Mouse (Mus musculus) c-Kit-positive CD71-positive TER-119-positive erythroid progenitor cells, embryonic 14.5 days (primary cell): ENCODE measurements at regions not wholly inside any gene's neighbourhood (a gene's known extent, or its start where the extent isn't known, plus 50 kb on each side); places are given as distances from the start of the nearest gene placed in this dataset.

Source experiments
- DNase-seq: peaks from one replicate; pipeline ENCODE4 v3.0.0-alpha.2; 2013; ENCODE audit warnings: low spot score

DNA sequence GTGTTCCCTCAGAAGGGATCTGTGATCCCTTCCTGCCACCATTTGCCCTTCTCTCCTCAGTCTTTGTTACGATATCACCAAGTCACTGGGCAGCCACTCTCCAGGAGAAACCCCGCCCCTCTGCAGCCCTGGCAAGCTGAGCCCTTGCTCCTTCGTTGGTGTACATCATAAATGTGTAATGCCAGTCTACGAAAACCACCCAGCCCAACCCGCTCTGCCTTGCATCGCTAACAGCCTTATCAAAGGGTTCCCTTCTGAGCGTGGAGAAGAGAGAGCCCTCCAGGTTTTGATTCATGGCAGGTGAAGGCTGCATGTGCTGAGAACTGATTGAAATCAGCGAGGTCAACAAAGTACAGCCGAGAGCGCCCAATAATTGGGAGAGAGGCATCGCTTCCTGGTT lies 90.5 kb upstream of the Cadm1 start:
- DNase-seq: no peak

DNA sequence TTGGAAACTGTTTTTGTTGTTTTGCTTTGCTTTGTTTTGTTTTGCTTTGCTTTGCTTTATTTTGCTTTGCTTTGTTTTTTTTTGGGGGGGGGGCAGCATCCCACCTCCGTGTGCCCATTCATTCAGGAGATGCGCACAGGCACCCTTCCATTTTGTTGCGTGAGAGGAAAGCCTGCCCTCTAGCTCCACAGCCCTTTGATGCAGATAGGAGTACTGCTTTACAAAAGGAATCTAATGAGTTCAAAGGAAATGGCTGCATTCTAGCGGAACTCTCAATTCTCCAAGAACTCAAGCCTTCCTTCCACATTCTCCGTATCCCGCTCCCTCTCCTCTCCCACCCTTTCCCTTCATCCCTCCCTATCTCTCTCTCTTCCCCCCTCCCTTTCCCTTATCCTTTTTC lies 89.8 kb upstream of the Cadm1 start:
- DNase-seq: no peak

DNA sequence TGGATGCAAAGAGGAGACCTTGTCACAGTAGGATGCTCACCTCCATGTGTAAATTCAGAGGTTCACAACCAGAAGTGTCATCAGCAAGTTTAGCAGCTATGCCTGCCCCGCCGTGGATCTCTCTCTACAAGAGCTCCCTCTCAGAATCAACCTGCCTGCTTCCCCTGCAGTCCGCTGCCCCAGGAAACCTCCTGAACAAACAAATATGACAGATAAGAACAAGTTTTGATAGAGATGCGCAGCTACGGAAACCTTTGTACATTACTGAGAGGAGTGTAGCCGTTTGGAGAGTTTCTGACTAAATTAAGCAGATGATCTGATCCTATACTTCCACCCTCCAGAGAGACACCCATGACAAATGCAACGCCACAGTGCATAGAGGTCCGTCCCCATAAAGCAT lies 88.8 kb upstream of the Cadm1 start:
- DNase-seq: no peak

DNA sequence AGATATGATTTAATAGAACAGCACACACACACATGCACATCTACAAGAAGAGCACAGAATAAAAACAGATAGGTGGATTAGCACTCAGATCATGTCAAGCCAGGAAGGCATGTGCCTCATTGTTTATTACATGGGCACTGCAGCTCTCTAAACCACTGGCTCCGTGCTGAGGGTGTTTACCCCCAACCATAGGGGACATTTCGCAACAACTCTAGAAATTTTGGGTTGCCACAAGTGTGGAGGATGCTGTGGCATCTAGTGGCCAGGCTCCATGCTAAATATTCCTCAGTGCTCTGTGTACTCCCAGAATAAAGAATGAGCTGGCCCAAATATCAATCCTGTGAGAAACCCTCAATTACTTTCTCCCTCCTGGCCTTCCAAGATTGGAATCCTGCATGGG lies 85.8 kb upstream of the Cadm1 start:
- no peak for DNase-seq

DNA sequence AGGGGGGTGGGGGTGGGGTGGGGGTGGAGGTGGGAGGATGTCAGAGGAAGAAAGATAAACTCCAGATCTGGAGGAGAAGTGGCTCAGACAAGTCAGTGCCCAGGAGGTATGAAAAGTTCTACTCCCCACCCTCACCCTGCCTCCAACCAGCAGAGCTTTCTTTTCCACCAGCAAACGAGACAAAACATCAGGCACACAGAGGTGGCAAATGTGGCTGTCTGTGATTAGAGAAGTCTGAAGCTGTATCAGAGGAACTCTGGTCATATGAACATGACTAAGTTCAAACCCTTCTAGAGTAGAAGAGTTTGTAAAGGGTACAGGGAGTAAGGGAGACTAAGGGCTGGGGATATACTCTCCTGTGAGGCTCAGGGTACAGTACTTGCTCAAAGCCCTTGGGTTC lies 85.2 kb upstream of the Cadm1 start:
- DNase-seq: no peak

DNA sequence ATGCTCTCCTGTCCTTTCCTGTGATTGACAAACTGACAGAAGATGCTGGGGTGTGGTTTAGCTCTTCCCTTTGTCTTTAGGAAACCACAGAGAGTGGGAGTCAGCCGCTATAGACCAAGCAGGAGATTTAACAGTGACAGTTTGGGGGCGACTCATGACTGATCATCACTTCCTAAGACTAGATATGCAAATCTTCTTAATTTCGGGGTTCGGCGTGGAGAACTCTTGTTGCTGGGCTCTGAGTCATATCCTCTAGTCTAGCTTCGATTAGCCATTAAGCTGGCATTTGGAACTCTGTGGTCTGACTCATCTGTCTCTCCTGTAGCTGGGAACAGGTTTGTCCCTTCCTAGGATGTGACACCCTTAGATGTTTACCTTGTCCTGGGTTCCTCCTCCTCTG lies 84.6 kb upstream of the Cadm1 start:
- DNase-seq: no peak

DNA sequence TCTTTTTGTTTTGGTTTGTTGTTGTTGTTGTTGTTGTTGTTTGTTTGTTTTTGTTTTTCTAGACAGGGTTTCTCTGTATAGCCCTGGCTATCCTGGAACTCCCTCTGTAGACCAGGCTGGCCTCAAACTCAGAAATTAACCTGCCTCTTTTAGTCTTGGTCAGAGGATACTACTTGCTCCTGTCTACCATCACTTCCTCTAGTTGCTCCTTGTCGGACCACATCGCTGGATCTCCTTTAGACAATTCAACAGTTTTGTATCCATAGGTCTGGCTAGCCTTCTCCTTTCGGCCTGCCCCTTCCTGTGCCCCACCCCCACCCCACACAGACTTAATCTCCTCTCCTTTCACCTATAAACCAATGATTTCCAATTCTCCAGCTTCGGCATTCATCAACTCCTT lies 77.2 kb upstream of the Cadm1 start:
- DNase-seq: no peak

DNA sequence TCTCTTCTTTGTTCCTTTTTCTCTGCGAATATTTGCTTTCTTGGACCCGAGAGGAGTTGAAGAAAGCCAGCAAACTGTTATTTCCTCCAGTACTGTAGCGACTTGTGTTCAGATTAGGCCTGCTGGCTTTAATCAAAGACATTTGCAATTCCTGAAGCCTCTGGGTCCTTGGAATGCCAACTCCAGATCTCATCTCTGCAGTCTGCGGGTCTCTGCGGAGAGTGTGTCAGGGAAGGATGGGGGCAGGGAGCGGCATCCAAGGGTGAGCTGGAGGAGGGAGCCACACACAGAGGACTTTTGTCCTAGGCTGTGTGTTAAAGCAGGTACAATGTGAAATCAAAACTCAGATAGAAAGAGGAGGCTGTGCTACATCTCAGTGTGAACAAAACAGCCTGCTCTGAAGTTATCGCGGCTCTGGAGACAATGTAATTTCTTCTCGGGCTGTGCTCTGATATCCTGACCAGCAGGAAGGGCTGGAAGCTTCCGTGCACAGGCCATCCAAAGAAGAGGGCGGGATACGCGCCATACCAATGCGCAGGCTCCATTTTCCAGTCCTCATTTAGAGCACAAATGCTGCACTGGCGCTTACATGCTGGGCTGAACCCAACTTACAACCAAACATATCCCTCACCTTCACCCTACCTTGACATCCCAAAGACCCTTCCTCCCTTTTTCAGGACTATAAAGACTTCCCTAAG lies 71.1 kb upstream of the Cadm1 start:
- DNase-seq: no peak

DNA sequence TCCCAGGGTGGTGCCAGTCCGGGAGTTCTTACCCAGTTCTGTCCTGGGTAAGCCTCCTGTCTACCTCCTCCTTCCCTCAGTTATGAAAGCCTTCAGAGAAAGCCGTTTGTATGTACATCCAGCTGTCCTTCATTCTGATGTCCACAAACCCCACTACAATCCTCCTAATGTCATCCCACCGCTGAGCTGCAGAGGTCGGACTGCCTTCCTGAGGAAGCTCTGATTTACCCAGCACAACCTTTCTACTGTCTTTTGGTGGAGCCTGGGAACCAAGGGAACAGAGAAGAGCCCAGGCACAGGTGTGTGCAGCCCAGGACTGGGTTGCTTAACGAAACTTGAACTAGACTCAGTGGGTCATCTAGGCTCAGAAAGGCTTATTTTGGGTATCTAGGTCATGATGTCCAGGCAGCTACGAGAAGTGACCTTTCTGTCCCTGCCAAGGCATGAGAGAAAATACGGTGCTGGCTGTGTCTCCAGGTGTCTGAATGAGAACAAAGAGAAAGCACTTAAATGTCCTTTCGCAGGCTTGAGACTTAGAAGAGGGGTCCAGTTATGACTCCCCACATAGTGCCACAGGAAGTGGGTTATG lies 70.4 kb upstream of the Cadm1 start:
- no peak for DNase-seq

DNA sequence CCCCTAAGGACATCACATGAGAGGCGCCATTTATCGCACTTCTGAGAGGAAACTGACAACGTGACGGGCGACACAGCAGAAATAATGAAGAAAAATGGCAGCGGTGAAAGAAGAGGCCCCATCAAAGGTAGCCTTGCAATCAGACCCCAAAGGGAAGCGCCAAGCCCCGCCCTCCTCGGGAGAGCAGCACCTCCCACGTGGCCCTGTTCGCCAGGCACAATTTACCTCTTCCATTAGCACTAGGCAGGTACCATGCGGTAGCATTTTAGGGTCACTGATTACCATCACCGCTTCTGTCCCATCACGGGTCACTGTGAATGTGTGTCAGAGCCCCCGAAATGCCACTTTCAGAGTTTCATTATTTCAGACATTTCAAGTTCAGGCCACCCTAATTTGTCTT lies 69.7 kb upstream of the Cadm1 start:
- no peak for DNase-seq

DNA sequence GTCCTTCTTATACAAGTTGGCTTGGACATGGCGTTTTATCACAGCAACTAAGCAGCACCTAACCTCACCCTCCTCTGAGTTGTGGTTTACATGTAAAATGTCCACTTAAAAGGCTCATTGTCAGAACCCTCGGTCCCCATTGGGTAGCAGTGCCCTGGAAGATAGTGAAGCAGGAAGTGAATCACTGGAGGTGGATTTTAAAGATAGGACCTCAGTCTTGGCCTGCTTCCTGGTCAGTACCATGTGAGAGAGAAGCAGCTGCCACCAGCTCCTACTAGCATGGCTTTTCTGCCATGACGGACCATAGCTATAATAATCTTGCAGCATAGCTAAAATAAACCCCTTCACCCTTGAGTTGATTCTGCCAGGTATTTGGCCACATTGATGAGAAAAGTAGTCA lies 68.1 kb upstream of the Cadm1 start:
- no peak for DNase-seq

DNA sequence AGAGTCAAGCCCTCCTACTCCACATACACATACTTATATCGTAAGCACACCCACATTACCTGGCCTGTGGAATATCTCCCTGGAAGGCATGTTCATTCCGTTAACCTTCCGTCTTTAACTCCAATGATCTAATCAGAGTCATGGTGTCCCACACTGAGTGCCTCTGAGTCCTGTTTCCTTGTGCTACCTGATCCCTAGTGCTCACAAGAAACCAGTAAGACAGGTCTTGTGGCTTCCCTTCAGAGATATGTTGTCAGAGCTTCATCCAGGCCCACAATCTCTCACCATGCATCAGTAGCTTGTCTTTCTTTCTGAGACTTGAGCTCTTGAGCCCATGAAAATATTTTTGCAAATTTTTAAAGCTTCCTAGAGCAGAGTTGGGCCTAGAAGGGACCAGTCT lies 63.2 kb upstream of the Cadm1 start:
- no peak for DNase-seq

DNA sequence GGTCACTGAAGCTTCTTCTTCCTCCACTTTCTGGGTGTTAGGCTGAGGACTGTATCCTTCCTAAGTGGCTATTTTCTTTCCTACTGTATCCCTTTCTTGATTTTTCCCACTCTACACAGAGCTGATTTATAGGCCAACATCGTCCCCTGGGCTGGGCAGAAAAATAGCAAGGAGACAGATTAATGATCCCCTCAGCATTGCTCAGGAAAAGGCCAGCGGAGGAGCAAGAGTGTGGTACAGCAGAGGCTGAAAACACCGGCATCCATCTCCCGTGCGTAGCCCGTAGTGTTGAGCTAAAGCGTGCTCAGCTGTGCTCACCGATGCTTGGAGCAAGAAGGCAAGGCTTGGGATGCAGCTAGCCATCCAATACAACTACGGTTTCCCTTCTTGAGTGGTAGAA lies 62.2 kb upstream of the Cadm1 start:
- DNase-seq: no peak

DNA sequence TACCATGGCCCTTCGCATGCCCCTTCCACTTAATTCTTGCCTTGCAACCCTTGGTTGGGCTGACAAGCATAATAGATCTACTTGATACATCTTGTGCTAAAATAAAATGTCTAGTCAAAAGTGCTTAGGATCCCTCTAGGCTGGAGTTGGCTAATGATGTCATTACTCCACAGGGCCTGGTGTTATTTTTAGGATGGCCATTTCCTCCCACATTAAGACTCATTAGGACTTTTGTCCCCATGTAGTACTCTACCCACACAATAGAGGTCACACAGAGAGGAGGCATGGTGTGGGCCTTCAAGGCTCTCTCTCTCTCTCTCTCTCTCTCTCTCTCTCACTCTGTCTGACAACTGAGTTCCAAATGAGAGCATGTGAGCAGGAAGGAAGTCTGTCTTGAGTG lies 60.4 kb upstream of the Cadm1 start:
- no peak for DNase-seq

DNA sequence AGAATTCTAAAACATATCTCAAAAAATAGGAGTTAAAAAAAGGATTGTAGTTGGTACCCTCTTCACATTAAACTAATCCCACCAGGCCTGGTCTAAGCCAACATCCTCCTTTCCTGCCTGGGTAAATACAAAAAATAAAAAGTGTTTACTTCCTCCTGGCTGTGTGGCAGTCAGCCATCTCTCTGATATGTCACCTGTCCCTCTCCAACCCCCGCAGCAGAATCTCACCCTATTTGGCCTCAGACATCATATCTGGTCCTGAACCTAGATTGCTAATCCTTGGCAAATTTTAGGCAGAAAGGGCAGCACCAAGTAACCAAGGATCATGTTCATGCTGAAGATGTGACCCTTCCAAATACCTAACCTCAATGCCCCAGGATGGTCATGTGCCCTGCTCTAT lies 59.2 kb upstream of the Cadm1 start:
- no peak for DNase-seq

DNA sequence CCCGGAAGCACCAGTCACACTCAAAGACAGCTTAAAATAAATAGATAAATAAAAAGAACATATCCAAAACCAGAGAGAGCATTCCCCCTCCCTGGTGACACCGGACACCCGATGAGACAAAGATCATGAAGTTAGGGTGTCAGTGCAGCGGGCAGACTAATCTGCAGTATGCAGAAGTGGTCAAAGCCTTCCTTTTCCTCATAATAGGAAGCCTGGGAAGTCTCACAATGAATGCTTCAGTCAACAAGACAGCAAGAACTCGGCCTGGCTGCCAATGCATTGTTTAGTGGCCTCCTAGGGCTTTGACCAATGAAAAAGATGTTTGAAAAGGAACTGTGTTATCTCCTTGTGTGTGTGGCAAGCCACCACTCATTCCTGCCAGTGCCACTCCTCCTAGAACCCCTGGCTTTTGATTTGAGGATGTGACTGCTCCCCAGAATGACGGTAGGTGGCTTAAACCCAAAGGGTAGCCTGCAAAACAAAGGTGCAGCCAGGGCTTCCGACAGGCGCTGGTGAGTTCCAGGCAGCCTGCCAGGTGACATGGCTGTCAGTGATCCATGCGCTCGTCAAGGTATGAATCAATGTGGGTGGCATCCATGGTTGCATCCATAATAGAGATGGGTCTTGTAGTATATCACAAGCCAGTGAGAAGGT lies 58.1 kb upstream of the Cadm1 start:
- no peak for DNase-seq

DNA sequence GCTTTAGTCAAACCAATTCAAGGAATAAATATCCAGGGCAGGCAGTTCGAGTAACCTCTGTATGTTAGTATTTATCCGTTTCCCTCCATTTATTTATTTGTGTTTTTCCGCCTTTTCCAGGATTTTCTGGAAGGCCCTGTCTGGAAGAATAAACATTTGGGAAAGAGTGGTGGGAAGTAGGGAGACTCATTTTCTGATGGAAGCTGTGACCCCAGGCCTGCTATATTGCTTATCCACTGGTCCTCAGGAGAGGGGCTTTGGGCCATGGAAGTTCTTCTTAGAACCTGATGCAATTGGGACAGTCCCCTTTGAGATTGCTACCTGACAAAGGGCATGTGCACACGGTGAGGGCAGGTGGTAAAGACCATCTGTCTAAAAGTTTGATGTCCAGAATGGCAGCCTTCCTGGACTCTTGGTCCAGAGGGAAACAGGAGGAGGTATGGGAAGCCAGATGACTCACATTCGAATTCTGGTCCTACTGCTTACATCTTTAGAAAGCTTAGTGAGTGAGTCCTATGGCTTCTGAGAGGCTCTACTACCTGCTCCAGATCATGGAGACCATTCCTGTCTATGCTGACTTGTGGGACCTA lies 56.1 kb upstream of the Cadm1 start:
- DNase-seq: no peak

DNA sequence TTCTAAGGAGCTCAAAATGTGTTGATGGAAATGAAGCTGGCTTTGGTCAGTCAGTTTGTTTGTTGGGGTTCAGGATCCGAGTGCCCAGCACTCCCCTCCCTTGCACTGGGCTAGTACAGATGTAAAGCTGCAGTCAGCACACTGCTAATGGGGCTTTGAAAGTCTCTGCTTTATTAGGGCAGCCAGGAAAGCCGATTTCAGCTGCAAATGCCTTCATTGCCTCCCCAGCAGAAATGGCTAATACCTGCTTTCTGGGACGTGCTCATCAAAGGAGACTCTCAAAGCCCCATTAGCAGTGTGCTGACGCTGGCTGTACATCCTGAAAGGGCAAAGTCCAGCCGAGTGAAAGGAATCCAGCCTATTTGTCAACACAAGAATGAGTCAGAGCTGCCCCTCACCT lies 55.2 kb upstream of the Cadm1 start:
- no peak for DNase-seq

DNA sequence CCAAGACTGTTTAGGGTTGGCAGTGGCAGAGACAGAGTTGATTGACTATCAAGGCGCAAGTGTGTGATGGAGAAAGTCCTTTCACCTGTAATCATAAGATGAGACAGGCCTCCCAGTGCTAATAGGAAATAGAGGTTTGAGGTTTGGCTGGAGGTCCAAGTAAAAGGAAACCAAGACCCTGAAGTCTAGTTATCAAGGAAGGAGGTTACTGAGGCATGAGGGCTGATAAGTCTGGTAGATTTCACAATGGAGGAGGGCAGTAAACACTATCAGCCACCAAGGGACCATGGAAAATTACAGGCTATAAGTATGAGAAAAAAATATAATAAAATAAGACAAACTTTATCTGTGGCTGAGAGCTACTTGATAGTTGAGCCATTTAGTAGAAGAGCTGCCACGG lies 52.1 kb upstream of the Cadm1 start:
- DNase-seq: no peak
